Mouse (Mus musculus) embryo, embryonic 11.5 days (tissue): ENCODE results near the gene Cd302.
A peak's percentile ranks its signal among the peaks of the same experiment; 100 is the strongest.

Experiments used
- DNase-seq: peaks from one replicate; pipeline ENCODE4 v3.0.0-alpha.2; 2012; ENCODE audit warnings: low read depth, low spot score

Gene Cd302

GRCm38 (mm10) chr2:60253506-60253905, 30.8 kb downstream of the Cd302 start:
- no peak for DNase-seq

- DNase-seq: no peak
Observed at GRCm38 (mm10) chr2:60252782-60253181, 31.5 kb downstream of the Cd302 start.

GRCm38 (mm10) chr2:60234506-60234905, 49.8 kb downstream of the Cd302 start:
- no peak for DNase-seq

DNA sequence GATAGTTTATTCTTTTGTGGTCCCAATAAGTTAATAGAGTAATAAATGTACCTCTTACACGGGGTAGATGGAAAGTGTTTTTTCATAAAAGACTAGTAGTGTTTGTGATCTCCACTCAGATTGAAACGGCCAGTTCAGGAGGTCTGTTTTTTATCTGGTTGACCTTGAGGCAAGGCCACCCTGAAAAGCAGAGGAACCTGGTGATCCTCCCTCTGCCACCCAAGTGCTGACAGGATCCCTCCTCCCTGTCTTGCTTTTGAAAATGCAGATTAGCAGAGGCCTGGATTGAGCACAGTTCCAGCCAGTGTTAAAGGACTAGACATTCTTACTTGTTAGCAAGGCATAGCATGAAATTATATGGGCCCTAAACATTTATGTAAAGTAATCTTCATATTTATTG, 51.1 kb downstream of the Cd302 start:
- DNase-seq: no peak

GRCm38 (mm10) chr2:60230361-60230760, 53.9 kb downstream of the Cd302 start:
- DNase-seq: no peak

GRCm38 (mm10) chr2:60228470-60228869, 55.8 kb downstream of the Cd302 start:
- no peak for DNase-seq

DNA sequence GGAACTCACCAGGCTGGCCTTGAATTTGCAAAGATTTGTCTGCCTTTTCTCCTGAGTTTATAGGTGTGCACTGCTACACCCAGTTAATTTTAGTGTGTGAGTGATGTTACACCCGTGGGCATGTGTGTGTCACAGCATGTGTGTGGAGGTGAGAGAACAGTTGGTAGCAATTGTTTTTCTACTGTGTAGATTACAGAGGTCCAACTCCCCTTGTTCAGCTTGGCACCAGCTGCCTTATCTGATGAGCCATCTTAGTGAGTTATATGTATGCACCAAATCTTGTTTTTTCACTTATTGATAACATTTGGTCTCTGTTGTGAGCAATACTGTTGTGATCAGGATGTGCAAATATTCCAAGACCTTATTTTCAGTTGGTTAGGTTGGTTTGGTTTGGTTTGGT, 60.8 kb downstream of the Cd302 start:
- no peak for DNase-seq

- no peak for DNase-seq
Observed at GRCm38 (mm10) chr2:60221954-60222353, 62.3 kb downstream of the Cd302 start.

- DNase-seq: no peak
Observed at GRCm38 (mm10) chr2:60221236-60221635, 63.1 kb downstream of the Cd302 start.

DNA sequence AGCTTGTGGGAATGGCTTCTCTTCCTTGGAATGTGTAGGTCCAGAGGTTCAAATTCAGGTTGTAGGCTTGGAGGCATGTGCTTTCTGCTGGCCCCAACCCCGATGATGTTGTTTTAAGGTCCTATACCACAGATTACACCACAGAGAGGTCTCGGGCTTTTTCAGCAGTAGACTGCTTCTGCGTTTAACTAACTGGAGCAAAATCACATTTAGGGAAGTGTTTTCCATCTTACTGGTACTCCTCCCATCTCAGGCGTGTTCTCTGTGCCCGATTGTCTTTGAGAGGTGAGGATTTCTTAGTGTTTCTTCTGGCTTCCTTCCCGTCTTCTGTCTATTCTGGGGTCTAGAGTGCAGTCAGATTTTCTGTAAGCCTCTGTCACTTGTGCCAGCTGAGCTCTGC, 66.7 kb downstream of the Cd302 start:
- DNase-seq: no peak

- no peak for DNase-seq
Observed at GRCm38 (mm10) chr2:60216547-60217153, 67.6 kb downstream of the Cd302 start.

DNA sequence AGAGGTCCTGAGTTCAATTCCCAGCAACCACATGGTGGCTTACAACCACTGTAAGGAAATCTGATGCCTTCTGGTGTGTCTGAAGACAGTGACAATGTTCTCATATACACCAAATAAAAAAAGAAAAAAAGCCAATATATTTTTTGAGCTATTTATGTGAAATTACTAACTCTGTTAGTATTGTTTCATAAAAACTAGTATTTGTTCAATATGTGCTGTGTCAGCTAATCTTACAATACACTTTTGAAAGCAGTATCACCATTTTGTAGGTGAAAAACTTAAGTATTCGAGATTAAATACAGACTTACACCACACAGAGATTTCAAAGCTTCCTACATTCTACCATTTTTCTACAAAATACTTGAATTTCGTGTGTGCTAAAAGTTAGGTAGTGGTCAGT, 69.6 kb downstream of the Cd302 start:
- no peak for DNase-seq

GRCm38 (mm10) chr2:60212488-60212887, 71.8 kb downstream of the Cd302 start:
- no peak for DNase-seq

DNA sequence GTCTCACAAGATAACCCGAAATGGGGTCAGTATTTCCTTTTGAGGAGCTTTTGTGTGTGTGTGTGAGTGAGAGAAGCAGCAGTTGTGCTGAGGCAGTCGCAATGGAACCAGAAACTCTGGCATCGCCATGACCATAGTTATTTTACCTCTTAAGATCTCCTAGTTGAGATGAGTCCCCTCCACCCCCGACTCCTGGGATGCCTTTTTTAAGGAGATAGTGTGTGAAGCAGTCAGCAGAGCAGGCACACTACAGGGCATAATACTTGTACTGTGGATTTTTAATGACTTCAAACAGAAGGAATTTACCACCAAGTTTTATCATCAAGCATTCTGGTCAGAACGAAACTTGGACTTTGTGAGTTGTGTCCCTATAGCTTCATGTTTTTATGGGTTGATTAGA, 73.5 kb downstream of the Cd302 start:
- DNase-seq: no peak

GRCm38 (mm10) chr2:60209703-60210651, 74.3 kb downstream of the Cd302 start, which contains the start of the genes Baz2b and March7:
Gene Baz2b (minus strand): TSS chr2:60209839.
Gene March7 (plus strand): TSS chr2:60209887.
- peak; percentile 73 for DNase-seq

DNA sequence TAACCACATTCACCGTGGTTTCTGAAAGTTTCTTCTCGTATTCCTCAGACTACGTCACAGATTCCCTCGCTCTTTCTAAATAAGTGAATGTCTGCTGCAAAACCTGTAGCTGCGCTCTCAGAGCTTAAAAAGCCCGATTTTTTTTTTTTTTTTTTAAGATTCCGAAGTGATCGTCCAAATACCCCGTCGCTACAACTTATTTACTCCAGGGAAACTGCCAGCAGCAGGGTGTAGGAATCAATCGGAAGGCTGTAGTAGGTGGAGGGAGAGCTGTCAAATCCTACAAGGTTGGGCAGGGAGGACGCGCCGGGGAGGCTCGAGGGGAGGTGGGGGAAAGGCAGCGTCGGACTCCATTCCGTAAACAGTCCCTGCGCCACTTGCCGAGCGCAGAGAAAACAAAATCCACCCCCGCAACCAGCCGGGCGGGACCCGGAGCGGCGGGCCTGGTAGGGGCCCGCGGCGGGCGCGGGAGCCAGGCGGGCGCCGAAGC, 75.1 kb downstream of the Cd302 start:
- peak; percentile 34 for DNase-seq

DNA sequence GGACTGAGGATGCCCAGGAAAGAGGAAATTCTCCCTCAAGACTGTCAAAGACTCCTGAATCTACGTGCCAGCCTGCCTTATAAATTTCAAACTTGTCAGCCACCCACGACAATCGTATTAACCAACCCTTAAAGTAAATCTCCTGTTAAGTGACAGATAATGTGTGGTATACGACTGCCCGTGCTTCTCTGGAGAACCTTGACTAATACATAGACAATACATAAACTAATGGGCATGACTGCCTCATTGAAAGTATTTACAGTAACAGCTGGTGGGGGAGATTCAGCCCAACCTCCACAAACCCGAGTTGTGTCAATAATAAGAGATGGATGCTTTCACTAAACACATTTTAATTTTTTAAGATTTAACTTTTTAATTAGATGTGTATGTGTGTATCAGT, 78.5 kb downstream of the Cd302 start:
- DNase-seq: no peak

GRCm38 (mm10) chr2:60204162-60204561, 80.1 kb downstream of the Cd302 start:
- DNase-seq: no peak

- no peak for DNase-seq
Observed at GRCm38 (mm10) chr2:60203733-60204132, 80.6 kb downstream of the Cd302 start.

- DNase-seq: no peak
Observed at GRCm38 (mm10) chr2:60202900-60203530, 81.3 kb downstream of the Cd302 start.
